Mouse (Mus musculus) cortical plate, adult 2 months (tissue): Measurements from ENCODE around the gene Dusp10.

ENCODE experiments used
- CTCF ChIP-seq: fragments of 200-500 bp; IDR thresholded peaks from 2 replicates; pipeline ENCODE4 v1.5.1; 2011; ENCODE audit warnings: mild to moderate bottlenecking, control low read depth, low read length; ENCODE audit not compliant: insufficient read depth; ENCODE audit errors: extremely low read depth
- POLR2A ChIP-seq: fragments of 200-500 bp; IDR thresholded peaks from 2 replicates; pipeline ENCODE4 v1.6.1; 2011; ENCODE audit warnings: mild to moderate bottlenecking, low read length, control low read depth; ENCODE audit not compliant: insufficient read depth; ENCODE audit errors: extremely low read depth

GRCm38 (mm10) chr1:184014091-184014490 is 989 bp downstream of the Dusp10 start:
- no peak for TF ChIP-seq CTCF
- TF ChIP-seq POLR2A: no peak
